Mouse (Mus musculus) heart, postnatal 14 days (tissue): Measurements from ENCODE around the gene P2rx7. TPM values are rescaled to one million over a fixed set of nuclear protein-coding genes. Genes with fewer than 3 reads are reported as not detected.
"Not testable (repeated sequence)": the region's sequence is repeated elsewhere in the genome, so short reads cannot be mapped to it uniquely, and the experiment has no call there.

Experiments
- DNase-seq, 2 experiments: peaks; one replicate each; pipeline ENCODE4 v3.0.0; 2021 to 2022
- intact Hi-C: fragments of 180-260 bp; cut with DNase I; formaldehyde crosslinking; loops from one replicate; pipeline ENCODE4 v1.15.1; 2025
- total RNA-seq, 2 experiments: library from RNA; stranded (reverse); gene quantifications; 2 replicates each; pipeline ENCODE4 v1.2.3; 2021

The P2rx7 gene
- total RNA-seq, 2 experiments from 2014 or later = 4.0 to 4.3 TPM

DNA sequence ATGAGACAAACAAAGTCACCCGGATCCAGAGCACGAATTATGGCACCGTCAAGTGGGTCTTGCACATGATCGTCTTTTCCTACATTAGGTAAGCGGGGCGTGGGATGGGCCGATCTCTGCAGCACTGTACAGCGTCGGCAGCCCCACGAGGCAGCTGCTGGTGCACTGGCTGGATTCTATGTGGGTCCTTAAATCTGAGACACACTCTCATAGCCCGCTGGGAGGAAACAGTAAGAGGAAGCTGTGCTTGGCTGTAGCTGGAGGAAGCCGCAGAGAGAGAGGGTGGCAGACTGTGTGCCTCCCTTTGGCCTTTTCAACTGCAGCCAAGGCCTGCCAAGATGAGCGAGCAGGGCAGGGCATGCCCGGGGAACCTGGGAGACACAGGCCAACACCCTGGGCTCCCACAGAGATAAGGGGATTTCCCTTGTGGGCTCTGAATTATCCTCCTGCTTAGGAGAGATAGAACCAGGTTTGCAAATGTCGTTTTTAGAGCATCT lies 448 bp downstream of the P2rx7 start:
- intact Hi-C loops = no loop called here
- peak; percentile 37 to 49 for DNase-seq

DNA sequence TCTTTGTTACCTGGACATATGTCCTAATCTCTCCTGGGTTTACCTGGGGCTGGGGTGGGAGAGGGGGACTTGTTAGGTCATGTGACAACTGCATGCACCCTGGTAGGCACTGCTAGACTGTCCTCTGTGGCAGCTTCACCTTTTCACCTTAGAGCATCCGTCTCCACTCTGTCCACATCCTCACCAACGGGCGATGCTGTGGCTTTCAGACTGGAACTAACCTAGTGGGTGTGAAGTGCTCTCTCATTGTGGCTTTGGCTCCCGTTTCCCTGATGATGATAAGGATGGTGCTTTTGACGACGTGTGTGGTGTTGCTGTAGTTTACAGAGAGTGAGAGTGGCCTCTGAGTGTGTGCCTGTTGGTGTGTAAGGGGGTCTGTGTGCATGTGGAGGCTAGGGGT lies 1.6 kb downstream of the P2rx7 start:
- intact Hi-C loops = loop anchor here (5.0 kb wide), 1 partner anchor 62 kb away; the partner anchor contains the start of gene P2rx4

DNA sequence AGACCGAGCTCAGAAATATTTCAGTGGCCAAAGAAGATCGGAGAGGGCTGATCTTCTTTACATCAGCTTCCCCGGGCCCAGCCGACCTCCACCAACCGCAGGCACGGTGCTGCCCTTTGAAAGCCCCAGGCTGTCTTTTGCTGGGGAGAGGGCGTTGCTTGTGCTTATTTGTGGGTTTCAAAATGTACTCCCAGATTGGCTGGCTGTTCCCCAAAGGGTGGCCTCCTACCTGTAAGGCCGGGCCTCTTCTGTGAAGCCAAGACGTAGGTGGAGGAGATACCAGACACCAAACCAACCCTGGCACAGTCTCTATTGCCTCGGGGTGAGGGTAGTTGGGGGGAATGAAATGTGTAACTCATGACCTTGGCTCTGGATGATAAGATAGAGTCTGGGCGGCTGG lies 2.3 kb downstream of the P2rx7 start:
- intact Hi-C loops = loop anchor here (5.0 kb wide), 1 partner anchor 61 kb away; the partner anchor contains the start of gene P2rx4

More for the DNA sequence above, 1.6 kb downstream of the P2rx7 start:
- no peak for DNase-seq

DNA sequence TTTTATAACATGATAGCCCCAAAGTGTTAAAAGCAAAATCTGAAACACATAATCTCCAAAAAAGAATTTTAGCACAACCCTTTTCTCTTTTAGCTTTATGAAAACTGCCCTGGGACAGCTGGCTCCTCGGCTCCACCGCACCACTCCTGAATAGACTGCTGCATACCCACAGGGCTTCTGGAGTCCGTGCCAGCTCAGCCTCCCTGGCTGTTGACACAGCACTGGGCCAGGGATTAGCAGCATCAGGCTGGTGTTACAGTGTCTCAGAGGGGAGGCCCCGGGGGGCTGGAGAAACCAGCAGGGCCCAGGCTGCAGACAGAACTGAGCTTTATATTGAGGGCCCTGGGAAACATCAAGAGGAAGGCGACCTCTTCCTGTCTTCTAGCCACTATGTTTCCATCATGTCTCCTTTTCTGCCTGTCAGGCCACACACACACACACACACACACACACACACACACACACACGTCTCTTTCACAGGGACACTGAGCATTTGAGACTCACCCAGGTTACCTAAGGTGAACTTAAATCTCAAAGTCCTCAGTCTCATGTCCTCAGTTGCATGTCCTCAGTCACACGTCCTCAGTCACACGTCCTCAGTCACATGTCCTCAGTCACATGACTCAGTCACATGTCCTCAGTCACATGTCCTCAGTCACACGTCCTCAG lies 3.7 kb downstream of the P2rx7 start:
- no peak for DNase-seq
- intact Hi-C loops = loop anchor here (5.0 kb wide), 1 partner anchor 60 kb away; the partner anchor contains the start of gene P2rx4

More for the DNA sequence above, 2.3 kb downstream of the P2rx7 start:
- no peak for DNase-seq

DNA sequence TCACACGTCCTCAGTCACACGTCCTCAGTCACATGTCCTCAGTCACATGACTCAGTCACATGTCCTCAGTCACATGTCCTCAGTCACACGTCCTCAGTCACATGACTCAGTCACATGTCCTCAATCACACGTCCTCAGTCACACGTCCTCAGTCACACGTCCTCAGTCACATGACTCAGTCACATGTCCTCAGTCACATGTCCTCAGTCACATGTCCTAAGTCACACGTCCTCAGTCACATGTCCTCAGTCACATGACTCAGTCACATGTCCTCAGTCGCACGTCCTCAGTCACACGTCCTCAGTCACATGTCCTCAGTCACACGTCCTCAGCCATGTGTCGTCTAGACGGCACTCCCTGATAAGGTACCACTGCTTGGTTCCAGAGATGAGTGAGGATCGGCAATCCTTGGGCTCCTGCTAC lies 4.3 kb downstream of the P2rx7 start:
- intact Hi-C loops = loop anchor here (5.0 kb wide), 1 partner anchor 59 kb away; the partner anchor contains the start of gene P2rx4
- not testable (repeated sequence) for DNase-seq

DNA sequence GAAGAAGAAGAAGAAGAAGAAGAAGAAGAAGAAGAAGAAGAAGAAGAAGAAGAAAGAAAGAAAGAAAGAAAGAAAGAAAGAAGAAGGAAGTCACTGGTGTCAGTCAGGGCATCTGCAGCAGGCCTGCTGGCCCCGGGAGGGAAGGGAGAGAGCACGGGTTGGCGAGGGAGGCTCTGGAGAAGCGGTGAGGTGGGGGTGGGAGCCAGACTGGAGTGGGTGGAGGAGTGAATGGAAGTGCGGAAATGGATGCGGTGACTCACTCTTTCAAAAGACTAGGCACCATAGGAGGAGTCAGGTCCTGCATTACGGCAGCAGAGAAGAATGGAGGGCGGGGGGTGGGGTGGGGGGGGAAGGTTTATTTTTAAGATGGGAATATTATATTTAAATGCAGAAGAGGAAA lies 5.6 kb downstream of the P2rx7 start:
- DNase-seq = no peak
- intact Hi-C loops = loop anchor here (5.0 kb wide), 1 partner anchor 58 kb away; the partner anchor contains the start of gene P2rx4

DNA sequence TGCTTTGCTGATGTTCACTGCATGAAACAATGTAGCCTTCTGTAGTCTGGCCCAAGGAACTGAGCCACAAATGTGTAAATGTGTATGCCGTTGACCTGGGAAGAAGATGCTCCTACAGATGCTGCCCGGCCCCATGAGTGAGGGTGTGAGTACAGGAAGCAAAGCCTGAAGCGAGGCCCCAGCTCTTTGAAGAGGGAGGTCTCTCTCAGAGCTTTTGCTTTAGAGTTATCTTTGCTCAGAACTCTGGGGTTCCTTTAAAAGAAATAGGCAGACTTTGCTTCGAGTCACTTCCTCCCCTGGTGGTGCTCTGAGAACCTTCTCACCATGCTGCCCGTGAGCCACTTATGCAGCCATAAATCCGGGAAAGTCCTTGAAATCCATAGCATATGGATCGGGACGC lies 6.4 kb downstream of the P2rx7 start:
- no peak for DNase-seq
- intact Hi-C loops = no loop called here

DNA sequence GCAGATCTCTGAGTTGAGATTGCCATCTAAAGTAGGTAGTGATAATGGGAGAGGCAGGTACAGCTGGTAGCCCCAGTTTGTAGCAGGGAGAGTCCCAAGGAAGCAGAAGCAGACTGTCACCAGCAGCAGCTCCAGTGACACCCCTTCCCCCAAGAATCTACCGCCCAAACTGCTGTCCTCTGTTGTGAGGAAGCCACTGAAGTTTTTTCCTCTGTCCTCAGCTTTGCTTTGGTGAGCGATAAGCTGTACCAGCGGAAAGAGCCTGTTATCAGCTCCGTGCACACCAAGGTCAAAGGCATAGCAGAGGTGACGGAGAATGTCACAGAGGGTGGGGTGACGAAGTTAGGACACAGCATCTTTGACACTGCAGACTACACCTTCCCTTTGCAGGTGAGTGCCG lies 8.8 kb downstream of the P2rx7 start:
- no peak for DNase-seq
- intact Hi-C loops = no loop called here

DNA sequence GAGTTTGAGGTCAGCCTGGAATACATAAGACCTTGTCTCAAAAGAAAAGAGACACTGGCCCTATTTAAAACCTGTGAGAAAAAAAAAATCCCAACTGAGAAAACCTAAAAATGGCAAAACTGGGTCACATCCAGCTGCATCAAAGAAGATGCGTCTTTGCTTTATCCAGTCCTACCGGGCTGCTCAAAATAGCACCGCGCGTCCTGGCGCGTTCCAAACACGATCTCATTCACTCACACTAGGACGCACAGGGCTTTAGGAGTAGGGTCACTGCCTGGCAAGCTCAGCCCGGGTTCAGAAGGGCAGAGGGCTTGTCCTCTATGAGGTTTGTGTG lies 9.4 kb downstream of the P2rx7 start:
- DNase-seq = no peak
- intact Hi-C loops = no loop called here

DNA sequence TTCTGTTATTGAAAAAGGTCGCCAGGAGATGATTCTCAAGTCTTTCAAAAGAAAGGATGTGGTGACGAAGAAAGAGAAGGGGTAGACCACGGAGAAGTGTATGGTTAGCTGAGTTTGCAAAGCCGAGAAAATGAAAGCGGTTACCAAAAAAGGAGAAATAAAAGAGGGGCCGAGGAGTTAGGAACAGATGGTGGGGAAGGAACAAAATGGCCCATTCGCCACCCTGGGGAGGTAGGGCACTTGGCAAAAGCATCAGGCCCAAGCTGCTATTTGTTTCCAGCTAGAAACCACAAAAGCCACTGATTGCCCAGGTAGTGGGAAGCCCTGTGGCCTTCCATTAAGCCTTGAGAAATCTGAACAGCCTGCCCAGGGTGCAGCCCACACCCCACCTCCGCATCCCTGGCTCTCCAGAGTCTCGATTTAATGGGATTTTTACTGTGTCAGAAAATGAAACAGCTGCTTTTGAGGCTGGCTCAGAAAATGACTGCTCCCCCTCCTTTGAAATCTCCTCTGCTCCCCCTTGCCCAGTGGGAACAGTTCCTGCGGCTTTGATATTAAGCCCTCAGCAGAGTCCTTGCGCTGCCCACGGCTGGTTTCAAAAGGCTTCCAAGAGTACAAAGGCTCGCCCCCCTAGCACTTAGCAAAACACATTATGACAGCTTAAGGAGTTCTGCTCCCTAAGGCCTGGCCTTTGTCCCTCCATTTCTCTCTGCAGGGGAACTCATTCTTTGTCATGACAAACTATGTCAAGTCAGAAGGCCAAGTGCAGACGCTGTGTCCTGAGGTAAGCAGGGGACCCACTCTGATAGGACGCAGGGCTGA lies 9.9 kb downstream of the P2rx7 start:
- intact Hi-C loops = no loop called here
- DNase-seq = no peak

DNA sequence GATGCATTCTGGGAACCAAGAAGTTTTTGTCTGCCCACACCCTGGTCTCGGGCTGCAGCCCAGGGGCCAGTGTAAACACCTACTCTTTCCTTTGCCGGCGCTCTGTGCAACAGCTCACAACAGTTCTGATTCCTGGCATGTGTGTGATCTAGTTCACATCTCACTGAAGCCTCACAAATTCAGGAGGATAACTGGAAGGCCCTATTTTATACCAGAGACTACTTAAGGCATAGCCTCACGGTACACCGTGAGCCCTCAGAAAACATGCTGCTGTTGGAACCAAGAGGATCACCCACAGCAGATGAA lies 10.5 kb downstream of the P2rx7 start:
- intact Hi-C loops = no loop called here
- no peak for DNase-seq

DNA sequence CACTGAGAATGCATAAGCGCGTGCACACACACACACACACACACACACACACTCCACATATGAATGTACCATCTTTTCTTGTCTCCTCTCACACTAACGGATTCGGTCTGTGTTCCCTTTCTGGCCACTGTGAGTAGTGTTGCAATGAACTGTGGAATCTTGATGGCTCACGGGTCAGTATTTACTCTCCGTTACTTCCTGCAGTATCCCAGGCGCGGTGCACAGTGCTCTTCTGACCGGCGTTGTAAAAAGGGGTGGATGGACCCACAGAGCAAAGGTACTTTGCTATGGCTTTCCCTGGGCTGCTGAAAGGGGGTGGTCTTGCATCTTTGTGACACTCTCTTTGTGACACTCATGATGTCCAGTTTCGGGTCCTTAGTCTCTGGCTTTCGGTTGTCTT lies 13.1 kb downstream of the P2rx7 start:
- DNase-seq = no peak
- intact Hi-C loops = no loop called here

DNA sequence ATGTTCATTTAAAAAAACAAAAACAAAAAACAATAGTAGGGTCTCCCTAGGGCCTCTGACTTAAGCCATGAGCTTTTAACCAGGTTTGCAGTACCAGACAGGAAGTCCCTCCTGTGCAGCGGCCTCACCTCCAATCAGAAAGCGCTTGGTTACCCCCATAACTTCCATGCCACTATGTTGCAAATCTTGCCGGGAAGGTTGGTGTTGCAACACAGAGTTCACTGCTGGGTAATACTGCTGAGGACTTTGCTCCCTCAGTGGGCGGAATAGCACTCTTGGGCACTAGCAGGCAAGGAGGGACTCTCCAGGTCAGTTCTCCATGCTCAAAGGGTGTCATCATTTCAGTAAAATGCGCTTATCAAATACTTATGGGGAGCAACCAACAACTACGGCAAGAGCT lies 18.8 kb downstream of the P2rx7 start:
- intact Hi-C loops = no loop called here
- DNase-seq = no peak

DNA sequence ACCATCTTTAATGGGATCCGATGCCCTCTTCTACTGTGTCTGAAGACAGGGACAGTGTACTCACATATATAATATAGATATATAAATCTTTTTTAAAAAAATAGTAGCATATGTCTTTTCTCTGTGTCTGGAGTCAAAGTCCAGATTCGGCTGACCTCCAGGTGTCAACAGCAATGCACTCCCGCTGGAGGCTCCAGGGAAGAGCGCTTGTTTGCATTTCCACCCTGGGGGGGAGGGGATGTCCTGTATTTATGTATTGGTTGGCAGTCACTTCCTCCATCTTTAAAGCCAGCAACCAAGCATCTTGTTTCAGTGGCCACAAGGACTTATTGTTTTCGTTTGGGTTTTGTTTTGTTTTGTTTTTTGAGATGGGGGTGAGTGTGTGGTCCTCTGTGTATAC lies 21.3 kb downstream of the P2rx7 start:
- no peak for DNase-seq
- intact Hi-C loops = no loop called here

DNA sequence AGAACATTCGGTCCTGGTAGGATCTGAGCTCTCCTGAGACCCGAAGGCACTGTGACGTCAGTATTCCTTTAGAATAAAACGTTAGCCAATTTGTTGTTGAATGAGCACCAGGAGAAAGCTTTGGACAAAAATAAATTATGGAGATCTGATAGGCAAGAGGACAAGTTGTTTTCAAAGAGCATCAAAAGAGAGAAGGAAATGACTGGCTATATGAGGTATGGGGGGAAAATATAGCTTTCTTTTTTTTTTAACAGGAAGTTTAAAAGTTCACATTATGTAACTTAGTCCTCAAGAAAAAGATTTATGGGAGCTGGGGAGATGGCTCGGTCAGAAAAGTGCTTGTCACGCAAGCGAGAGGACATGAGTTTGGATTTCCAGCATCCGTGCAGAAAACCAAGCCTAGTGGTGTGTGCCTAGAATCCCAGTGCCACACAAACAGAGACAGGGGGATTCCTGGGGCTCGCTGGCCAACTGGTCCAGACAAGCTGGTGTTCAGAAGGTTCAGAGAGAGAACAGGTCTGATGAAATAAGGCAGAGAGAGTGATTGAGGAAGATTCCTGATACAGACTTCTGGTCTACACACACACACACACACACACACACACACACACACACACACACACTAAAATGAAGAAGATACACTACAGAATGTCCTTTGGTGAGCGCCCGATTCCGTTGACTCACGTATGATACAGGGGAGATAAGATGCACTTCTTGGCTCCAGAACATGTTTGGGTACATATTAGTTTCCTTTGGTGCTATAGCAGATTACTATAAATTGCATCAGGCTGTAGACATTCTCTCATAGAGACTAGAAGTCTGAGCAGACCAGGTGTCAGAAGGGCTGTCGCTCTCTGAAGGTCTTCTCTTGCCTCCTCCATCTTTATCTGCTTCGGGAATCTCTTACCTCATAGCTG lies 25.5 kb downstream of the P2rx7 start:
- intact Hi-C loops = no loop called here
- DNase-seq = no peak

DNA sequence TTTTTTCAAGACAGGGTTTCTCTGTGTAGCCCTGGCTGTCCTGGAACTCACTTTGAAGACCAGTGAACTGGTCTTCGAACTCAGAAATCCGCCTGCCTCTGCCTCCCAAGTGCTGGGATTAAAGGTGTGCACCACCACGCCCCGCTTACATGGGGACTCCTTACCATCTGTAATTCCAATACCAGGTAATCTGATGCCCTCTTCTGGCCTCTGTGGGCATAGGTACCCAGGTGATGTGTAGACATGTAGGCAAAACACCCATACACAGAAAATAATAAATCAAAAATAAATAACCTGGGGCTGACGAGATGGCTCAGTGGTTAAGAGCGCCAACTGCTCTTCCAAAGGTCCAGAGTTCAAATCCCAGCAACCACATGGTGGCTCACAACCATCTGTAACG lies 27.9 kb downstream of the P2rx7 start:
- intact Hi-C loops = not testable (repeated sequence)

DNA sequence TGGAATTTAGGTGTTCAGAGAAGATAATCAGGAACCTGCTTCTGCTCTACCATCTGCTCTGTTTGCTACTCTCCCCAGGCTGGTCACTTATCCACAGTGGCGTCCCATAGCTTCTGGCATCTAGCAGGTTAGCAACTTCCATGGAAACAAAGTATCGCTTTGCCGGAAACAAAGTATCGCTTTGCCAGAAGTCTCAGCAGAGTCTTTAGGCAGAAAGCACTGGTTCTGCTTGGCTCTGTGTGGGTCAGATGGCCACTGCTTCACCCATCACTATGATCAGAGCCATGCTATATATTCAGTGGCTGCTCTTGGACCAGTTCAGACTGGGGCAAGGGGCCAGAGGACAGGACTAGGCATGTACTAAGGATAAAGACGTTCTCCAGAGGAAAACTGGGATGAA lies 28.6 kb downstream of the P2rx7 start:
- intact Hi-C loops = no loop called here
- no peak for DNase-seq

More for the DNA sequence above, 27.9 kb downstream of the P2rx7 start:
- DNase-seq = not testable (repeated sequence)

DNA sequence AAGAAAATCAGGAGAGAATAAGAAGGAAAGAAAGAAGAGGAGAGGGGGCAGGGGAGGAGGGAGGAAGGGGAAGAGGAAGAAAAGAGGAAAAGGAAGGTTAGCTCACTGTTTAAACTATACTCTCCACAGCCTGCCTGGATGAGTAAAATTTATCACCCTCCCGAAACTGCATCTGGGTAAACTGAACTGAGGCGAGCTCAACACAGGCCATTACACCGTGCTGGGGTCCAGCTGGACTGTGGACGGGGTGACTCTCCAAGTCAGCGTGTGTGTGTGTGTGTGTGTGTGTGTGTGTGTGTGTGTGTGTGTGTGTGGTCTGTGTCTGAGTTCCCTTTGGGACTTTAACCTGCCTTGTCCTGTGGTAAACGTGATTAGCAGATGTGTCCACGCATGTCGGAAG lies 32.3 kb downstream of the P2rx7 start:
- intact Hi-C loops = no loop called here
- no peak for DNase-seq

DNA sequence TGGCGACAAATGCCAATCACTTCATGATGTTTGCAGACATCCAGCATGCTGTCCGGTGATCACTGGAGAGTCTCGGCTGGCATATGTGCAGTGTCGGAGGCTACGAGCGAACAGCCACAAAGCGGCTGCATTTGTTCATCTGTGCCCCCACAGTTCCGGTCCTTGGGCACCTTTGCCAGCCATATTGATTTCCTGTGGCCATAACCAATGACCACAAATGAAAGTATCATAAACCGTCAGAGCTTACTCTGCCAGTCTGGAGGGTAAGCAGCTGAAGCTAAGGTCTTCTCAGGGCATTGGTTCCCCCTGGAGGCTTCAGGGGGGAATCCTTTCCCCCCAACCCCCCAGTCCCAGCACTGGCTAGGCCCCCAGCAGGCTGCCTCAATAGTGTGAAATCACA lies 34.3 kb downstream of the P2rx7 start:
- intact Hi-C loops = no loop called here
- no peak for DNase-seq

DNA sequence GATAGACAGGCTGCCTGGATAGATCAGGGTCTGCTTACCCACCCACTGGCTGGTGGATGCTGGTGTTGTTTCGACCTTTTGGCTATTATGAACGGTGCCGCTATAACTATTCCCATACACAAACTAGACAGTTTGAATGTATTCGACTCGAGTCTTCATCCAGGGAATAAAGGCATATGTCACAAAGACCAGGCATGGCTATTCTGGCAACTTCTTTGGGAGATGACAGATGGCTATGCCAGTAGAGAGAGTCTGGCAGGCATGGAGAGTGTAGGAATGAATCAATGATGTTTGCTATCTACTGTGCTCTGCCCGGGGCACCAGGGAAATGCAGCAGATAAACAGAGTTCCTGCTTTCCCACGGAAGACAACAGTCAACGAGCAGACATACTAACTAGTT lies 36.2 kb downstream of the P2rx7 start:
- intact Hi-C loops = no loop called here
- DNase-seq = no peak

DNA sequence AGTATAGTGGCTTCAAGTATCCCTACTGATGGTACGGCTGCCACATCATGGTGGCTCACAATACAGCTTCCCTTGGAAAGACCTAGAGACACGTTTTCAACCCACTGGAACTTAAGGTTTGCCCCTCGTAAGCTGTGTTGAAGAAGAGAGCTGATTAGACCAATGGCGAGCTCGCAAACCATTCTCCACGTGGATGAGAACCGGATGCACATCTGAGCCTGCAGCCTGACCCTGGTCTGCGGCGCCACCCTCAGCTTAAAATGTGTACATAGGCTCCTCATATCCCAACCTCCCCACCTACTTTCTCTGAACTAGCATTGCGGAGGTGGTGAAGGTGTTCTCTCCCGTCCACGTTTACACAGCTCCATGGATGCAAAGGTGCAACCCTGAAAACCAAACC lies 37.6 kb downstream of the P2rx7 start:
- intact Hi-C loops = no loop called here
- no peak for DNase-seq
